Mouse (Mus musculus) neutrophil, adult 83 days (primary cell): ENCODE results near the gene Krtap4-6. TPM values are rescaled to one million over a fixed set of nuclear protein-coding genes. Genes with fewer than 3 reads are reported as not detected.

Source experiments
- total RNA-seq, 2 experiments: library from RNA; stranded (reverse); gene quantifications; one replicate each; pipeline ENCODE4 v1.2.4; 2023

Gene Krtap4-6
- not detected for total RNA-seq

DNA sequence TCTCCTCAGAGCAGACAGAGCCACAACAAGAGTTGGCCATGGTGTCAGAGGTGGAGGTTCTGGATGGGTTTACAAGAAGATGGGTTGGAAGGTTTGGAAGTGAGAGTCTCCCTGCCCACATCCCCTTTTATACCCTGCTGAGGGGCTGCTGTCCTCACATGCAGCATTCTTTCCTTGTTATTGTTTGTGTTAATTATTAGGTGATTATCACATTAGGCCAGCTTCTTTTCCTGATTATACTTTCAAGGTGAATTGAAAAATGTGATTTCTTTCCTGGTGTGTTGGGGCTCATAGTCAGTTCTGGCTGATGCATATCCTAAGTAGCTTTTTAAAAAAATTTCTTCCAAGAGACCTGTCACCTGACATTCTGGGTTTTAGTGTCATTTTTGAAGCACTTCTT, at the start of gene Krtap4-6:
Gene Krtap4-6, minus strand, starts transcription at position 101 of the 400 bp plus-strand sequence.

DNA sequence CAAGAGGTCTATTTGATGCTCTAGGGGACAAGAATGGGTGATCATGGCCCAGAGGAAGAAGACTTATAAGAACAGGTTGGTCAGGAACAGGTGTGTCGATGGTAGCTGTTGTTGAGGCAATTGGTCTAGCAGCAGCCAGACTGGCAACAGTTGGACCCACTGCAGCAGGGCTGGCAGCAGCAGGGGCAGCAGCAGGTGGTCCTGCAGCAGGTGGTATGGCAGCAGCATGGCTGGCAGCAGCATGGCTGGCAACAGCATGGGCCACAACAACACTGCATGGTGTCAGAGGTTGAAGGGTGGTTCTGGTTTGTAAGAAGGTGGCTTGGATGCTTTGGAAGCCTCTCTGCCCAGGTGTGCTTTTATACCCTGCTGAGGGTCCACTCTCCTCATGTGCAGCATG, 24.7 kb upstream of the Krtap4-6 start, which contains the start of gene Gm14190:
Gene Gm14190, minus strand, starts transcription at position 278 of the 400 bp plus-strand sequence.

DNA sequence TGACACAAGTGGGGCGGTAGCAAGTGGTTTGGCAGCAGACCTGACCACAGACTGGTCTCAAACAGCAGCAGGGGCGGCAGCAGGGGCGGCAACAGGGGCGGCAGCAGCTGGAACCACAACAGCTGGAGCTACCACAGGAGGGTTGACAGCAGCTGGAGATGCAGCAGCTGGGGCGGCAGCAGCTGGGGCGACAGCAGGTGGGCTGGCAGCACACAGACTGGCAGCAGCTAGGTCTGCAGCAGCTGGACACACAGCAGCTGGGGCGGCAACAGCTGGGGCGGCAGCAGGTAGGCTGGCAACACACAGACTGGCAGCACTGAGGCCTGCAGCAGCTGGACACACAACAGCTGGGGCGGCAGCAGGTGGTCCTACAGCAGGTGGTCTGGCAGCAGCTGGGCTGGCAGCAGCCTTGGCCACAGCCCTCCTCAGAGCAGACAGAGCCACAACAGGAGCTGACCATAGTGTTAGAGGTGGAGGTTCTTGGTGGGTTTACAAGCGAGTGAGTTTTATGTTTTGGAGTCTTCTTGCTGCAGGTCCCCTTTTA, 7.2 kb downstream of the Krtap4-6 start, which contains the start of gene Gm11563:
Gene Gm11563, minus strand, starts transcription at position 494 of the 544 bp plus-strand sequence.

DNA sequence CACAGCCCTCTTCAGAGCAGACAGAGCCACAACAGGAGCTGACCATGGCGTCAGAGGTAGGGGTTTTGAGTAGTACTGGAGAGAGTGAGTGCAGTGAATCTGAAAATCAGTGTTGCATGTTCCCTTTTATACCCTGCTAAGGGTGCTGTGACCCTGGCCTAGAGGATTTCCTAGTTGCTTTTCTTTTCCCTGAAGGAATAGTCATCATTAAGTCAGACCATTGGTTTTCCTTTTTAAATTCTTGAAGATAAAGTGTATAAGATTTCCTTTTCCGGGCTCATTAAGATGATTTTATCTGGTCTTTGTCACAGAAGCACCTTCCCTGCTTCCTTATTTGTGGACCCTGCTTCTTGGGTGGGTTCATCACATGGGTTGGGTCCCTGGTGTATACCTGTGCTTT, 15.6 kb downstream of the Krtap4-6 start, which contains the start of gene Gm11555:
Gene Gm11555, minus strand, starts transcription at position 101 of the 400 bp plus-strand sequence.

DNA sequence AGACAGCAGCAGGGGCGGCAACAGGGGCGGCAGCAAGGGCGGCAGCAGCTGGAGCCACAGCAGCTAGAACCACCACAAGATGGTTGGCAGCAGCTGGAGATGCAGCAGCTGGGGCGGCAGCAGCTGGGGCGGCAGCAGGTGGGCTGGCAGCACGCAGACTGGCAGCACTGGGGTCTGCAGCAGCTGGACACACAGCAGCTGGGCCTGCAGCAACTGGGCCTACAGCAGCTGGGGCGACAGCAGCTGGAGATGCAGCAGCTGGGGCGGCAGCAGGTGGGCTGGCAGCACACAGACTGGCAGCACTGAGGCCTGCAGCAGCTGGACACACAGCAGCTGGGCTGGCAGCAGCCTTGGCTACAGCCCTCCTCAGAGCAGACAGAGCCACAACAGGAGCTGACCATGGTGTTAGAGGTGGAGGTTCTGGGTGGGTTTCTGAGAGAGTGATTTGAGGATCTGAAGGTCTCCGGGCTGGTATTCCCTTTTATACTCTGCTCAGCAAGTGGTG, 22.1 kb downstream of the Krtap4-6 start, which contains the start of gene Krtap4-7:
Gene Krtap4-7, minus strand, starts transcription at position 455 of the 505 bp plus-strand sequence.

DNA sequence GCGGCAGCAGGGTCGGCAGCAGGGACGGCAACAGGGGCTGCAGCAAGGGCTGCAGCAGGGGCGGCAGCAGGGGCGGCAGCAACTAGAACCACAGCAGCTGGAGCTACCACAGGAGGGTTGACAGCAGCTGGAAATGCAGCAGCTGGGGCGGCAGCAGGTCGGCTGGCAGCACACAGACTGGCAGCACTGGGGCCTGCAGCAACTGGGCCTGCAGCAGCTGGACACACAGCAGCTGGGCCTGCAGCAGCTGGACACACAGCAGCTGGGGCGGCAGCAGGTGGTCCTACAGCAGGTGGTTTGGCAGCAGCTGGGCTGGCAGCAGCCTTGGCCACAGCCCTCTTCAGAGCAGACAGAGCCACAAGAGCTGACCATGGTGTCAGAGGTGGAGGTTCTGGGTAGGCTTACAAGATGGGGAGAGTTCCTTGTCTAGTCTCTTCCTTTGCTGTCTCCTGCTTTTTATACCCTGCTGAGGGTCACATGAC, 31.1 kb downstream of the Krtap4-6 start, which contains the start of gene Krtap4-2:
Gene Krtap4-2, minus strand, starts transcription at position 432 of the 482 bp plus-strand sequence.

DNA sequence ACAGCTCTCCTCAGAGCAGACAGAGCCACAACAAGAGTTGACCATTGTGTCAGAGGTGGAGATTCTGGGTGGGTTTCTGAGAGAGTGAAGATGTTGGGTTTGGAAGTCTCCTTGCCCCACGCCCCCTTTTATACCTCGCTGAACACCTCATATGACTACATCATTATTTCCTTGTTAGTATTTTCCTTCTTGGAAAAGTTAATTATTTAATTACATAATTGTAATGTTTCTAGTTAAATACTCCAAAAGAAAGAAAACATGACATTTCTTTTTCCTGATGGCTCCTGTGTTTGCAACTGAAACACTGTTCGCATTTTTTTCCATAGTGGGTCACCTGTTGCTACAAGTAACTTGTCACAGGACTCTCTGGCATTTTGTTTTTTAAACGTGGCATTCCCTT, 37.6 kb downstream of the Krtap4-6 start, which contains the start of gene Krtap4-1:
Gene Krtap4-1, minus strand, starts transcription at position 101 of the 400 bp plus-strand sequence.

DNA sequence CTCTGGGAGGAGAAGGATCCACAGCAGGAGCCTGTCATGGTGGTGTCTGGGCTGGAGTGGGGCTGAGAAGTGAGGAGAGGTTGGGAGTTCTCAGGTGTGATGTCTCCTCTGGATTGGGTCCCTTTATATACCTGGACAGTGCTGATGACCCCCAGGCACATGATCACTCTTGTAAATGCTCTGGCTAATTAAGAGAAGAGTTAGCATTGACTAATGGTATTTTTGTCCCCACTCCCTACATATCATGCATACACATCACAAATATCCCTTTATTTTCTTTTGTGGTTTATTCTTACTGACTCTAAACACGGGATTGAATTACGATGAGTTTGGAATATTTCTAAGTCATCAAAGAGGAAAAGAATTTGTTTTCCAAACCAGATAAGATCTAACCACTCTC, 45.4 kb downstream of the Krtap4-6 start, which contains the start of gene Gm11562:
Gene Gm11562, minus strand, starts transcription at position 101 of the 400 bp plus-strand sequence.

Other genes starting within 250 kb of the Krtap4-6 start
- not detected for gene Krt12, start 243.7 kb downstream of the Krtap4-6 start, total RNA-seq
- not detected for gene Krt20, start 227.8 kb downstream of the Krtap4-6 start, total RNA-seq
- gene Krt23, start 172.8 kb downstream of the Krtap4-6 start, total RNA-seq = not detected
- not detected for gene Krt39, start 144.6 kb downstream of the Krtap4-6 start, total RNA-seq
- gene Krt40, start 122.8 kb downstream of the Krtap4-6 start, total RNA-seq = not detected
- gene Krtap3-3, start 115.1 kb downstream of the Krtap4-6 start, total RNA-seq = not detected
- not detected for gene Krtap3-2, start 109.1 kb downstream of the Krtap4-6 start, total RNA-seq
- not detected for gene Gm11939, start 106.5 kb downstream of the Krtap4-6 start, total RNA-seq
- gene Krtap3-1, start 99.3 kb downstream of the Krtap4-6 start, total RNA-seq = not detected
- gene Krtap1-5, start 84.9 kb downstream of the Krtap4-6 start, total RNA-seq = not detected
- not detected for gene Krtap1-4, start 82.3 kb downstream of the Krtap4-6 start, total RNA-seq
- gene Krtap1-3, start 74.6 kb downstream of the Krtap4-6 start, total RNA-seq = not detected
- not detected for gene Krtap9-3, start 67.9 kb downstream of the Krtap4-6 start, total RNA-seq
- gene Gm11938, start 62.7 kb downstream of the Krtap4-6 start, total RNA-seq = not detected
- not detected for gene Gm11937, start 55.8 kb downstream of the Krtap4-6 start, total RNA-seq
- gene Krtap2-4, start 51.1 kb downstream of the Krtap4-6 start, total RNA-seq = not detected
- not detected for gene Gm11562, start 45.5 kb downstream of the Krtap4-6 start, total RNA-seq
- gene Krtap4-1, start 37.7 kb downstream of the Krtap4-6 start, total RNA-seq = not detected
- not detected for gene Krtap4-2, start 30.9 kb downstream of the Krtap4-6 start, total RNA-seq
- not detected for gene Krtap4-7, start 21.9 kb downstream of the Krtap4-6 start, total RNA-seq
- not detected for gene Gm11555, start 15.7 kb downstream of the Krtap4-6 start, total RNA-seq
- gene Gm11563, start 7.0 kb downstream of the Krtap4-6 start, total RNA-seq = not detected
- not detected for gene Gm14190, start 24.8 kb upstream of the Krtap4-6 start, total RNA-seq
- not detected for gene Gm14180, start 68.3 kb upstream of the Krtap4-6 start, total RNA-seq
- gene Gm11595, start 107.0 kb upstream of the Krtap4-6 start, total RNA-seq = not detected
- gene Krtap4-8, start 114.7 kb upstream of the Krtap4-6 start, total RNA-seq = not detected
- not detected for gene Krtap4-9, start 119.2 kb upstream of the Krtap4-6 start, total RNA-seq
- gene Gm11596, start 127.5 kb upstream of the Krtap4-6 start, total RNA-seq = not detected
- not detected for gene Gm11569, start 133.0 kb upstream of the Krtap4-6 start, total RNA-seq
- gene Gm11554, start 138.5 kb upstream of the Krtap4-6 start, total RNA-seq = not detected
- gene Krtap4-13, start 143.9 kb upstream of the Krtap4-6 start, total RNA-seq = not detected
- not detected for gene Gm11564, start 149.7 kb upstream of the Krtap4-6 start, total RNA-seq
- not detected for gene 2300003K06Rik, start 172.1 kb upstream of the Krtap4-6 start, total RNA-seq
- not detected for gene Krtap4-16, start 185.6 kb upstream of the Krtap4-6 start, total RNA-seq
- gene Gm11568, start 192.0 kb upstream of the Krtap4-6 start, total RNA-seq = not detected
- not detected for gene Gm11559, start 198.5 kb upstream of the Krtap4-6 start, total RNA-seq
- gene Krtap9-1, start 207.4 kb upstream of the Krtap4-6 start, total RNA-seq = not detected
- gene Gm11567, start 213.2 kb upstream of the Krtap4-6 start, total RNA-seq = not detected
- not detected for gene Krtap31-1, start 242.0 kb upstream of the Krtap4-6 start, total RNA-seq
- gene Gm11565, start 248.8 kb upstream of the Krtap4-6 start, total RNA-seq = not detected